Mouse (Mus musculus): Measurements from ENCODE around the gene Tedc1.

GRCm38 (mm10) chr12:113132567-113132966, 23.7 kb upstream of the Tedc1 start:
- no peak for TF ChIP-seq CTCF (IDR thresholded peaks at IDR 0.05; ENCODE audit: extremely low read depth, insufficient read depth, insufficient read length, insufficient replicate concordance)
- no peak for TF ChIP-seq POLR2A (IDR thresholded peaks at IDR 0.05; ENCODE audit: low read depth, low read length)

Measured in spleen, adult 2 months (tissue).